Mouse (Mus musculus) retina, postnatal 1 day (tissue): ENCODE results near the gene Six2.

ENCODE experiments used
- DNase-seq: peaks from one replicate; pipeline ENCODE4 v3.0.0-alpha.2; 2012

The Six2 gene

GRCm38 (mm10) chr17:85689807-85690319 is 1.8 kb upstream of the Six2 start:
- DNase-seq = peak; percentile 16

GRCm38 (mm10) chr17:85688911-85689806 is 1.1 kb upstream of the Six2 start:
- DNase-seq = peak; percentile 59

- DNase-seq = peak; percentile 57
Measured at GRCm38 (mm10) chr17:85687421-85688235, 446 bp downstream of the Six2 start.

- DNase-seq = peak; percentile 24
Measured at GRCm38 (mm10) chr17:85686476-85687420, 1.3 kb downstream of the Six2 start.

GRCm38 (mm10) chr17:85685689-85686281 is 2.3 kb downstream of the Six2 start:
- peak; percentile 17 for DNase-seq

GRCm38 (mm10) chr17:85684841-85685688 is 3.0 kb downstream of the Six2 start:
- peak; percentile 42 for DNase-seq

GRCm38 (mm10) chr17:85684436-85684835 is 3.6 kb downstream of the Six2 start:
- peak; percentile 9 for DNase-seq

- DNase-seq = no peak
Measured at GRCm38 (mm10) chr17:85683984-85684307, 4.1 kb downstream of the Six2 start.

- DNase-seq = no peak
Measured at GRCm38 (mm10) chr17:85683111-85683983, 4.7 kb downstream of the Six2 start.

- DNase-seq = no peak
Measured at GRCm38 (mm10) chr17:85682181-85682710, 5.8 kb downstream of the Six2 start.

- DNase-seq = no peak
Measured at GRCm38 (mm10) chr17:85681741-85682140, 6.3 kb downstream of the Six2 start.

- no peak for DNase-seq
Measured at GRCm38 (mm10) chr17:85680851-85681550, 7.1 kb downstream of the Six2 start.

- DNase-seq = peak; percentile 16
Measured at GRCm38 (mm10) chr17:85680116-85680850, 7.8 kb downstream of the Six2 start.

GRCm38 (mm10) chr17:85679651-85680050 is 8.4 kb downstream of the Six2 start:
- DNase-seq = peak; percentile 71

- DNase-seq = peak; percentile 89
Measured at GRCm38 (mm10) chr17:85664618-85665320, 23.3 kb downstream of the Six2 start.

- no peak for DNase-seq
Measured at GRCm38 (mm10) chr17:85664202-85664601, 23.9 kb downstream of the Six2 start.

- no peak for DNase-seq
Measured at GRCm38 (mm10) chr17:85661521-85661920, 26.6 kb downstream of the Six2 start.

- peak; percentile 58 for DNase-seq
Measured at GRCm38 (mm10) chr17:85660016-85660415, 28.1 kb downstream of the Six2 start.
